Mouse (Mus musculus): Measurements from ENCODE around the gene Stk32c.

GRCm38 (mm10) chr7:139234426-139235188 lies 21.5 kb upstream of the Stk32c start:
- TF ChIP-seq CTCF (conservative IDR thresholded peaks at IDR 0.05; ENCODE audit: low read length) (no peak), NANOG (IDR thresholded peaks at IDR 0.05; ENCODE audit: borderline replicate concordance, low read length) (no peak), POU5F1 (IDR thresholded peaks at IDR 0.05; ENCODE audit: borderline replicate concordance, low read length) (no peak)
